Comparison of ENCODE assay signal across 1 mouse cellular context in the genomic region with DNA sequence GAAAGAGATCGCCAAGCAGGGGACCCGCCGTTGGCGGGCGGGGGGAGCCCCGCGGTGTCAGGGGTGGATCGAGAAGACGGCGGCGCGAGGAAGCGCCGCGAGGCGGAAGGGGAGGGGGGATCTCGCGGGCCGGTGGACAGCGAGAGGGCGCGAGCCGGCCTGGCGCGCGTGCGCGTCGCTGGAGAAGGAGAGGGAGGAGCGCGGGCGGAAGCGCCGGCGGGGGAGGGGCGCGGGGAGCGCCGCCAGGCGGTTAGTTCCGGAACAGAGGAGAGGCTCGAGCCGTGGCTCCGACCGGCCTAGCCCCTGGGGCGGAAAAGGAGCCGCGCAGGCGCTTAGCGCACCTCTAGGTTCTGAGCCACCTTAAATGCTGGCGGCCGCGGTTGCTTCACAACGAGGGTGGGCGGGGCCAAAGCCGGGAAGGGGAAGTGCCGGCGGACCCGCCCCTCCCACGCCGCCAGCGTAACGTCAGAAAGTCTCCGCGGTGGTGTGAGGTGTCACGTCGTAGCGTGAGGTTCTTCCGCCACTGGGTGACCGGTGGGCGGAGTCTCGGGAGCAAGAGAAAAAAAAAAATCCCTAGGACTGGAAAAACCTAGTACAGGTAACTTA.
A peak's percentile ranks its signal among the peaks of the same experiment; 100 is the strongest.
TF ChIP-seq lines count a peak whose summit lies in the region.

TSS of gene Atxn2l (minus strand) at position 165 of the 606 bp plus-strand sequence.

TF ChIP-seq in MEL, 35 proteins besides CTCF, POLR2A, EP300 and RAD21 (continued from another document):
- TF ChIP-seq TCF12 (IDR thresholded peaks at IDR 0.05; ENCODE audit: low read depth, low read length) = peak; percentile 67
- TF ChIP-seq GABPA (IDR thresholded peaks at IDR 0.05; ENCODE audit: low read depth, low read length) = no peak
- TF ChIP-seq TAL1 (IDR thresholded peaks at IDR 0.05; ENCODE audit: low read length) = no peak
- peak; percentile 30; the same call in 1 of the 2 replicates for TF ChIP-seq SMC3 (IDR thresholded peaks at IDR 0.05; ENCODE audit: low read depth, low read length)
- peak; percentile 82 for TF ChIP-seq MAX (IDR thresholded peaks at IDR 0.05; ENCODE audit: low read length)
- TF ChIP-seq ELF1 (IDR thresholded peaks at IDR 0.05; ENCODE audit: low read depth, low read length) = peak; percentile 93
- peak; percentile 32; the same call in 1 of the 2 replicates for TF ChIP-seq UBTF (IDR thresholded peaks at IDR 0.05; ENCODE audit: borderline replicate concordance, insufficient read depth, low read depth, low read length)
- TF ChIP-seq KAT2A (conservative IDR thresholded peaks at IDR 0.05; ENCODE audit: low read depth, low read length) = peak; percentile 96
- no peak; the same call in 1 of the 2 replicates for TF ChIP-seq CHD1 (IDR thresholded peaks at IDR 0.05; ENCODE audit: low read depth, low read length)
- TF ChIP-seq ETS1 (IDR thresholded peaks at IDR 0.05; ENCODE audit: low read depth, low read length) = peak; percentile 58
- peak; percentile 70; the same call in 1 of the 2 replicates for TF ChIP-seq MYC (IDR thresholded peaks at IDR 0.05; ENCODE audit: low read depth, low read length)
- 0 out of 2 replicates have a peak, but pooled peaks have one; percentile 34 for TF ChIP-seq USF1 (IDR thresholded peaks at IDR 0.05; ENCODE audit: low read depth, low read length)
